Mouse (Mus musculus): Measurements from ENCODE around the gene Edaradd. TPM values are rescaled to one million over a fixed set of nuclear protein-coding genes. Genes with fewer than 3 reads are reported as not detected.

Gene Edaradd
- under 1 TPM; 0.47 to 0.93 TPM for total RNA-seq (2021)

- DNase-seq (ENCODE audit: extremely low spot score in 1 of 2, low spot score in 2 of 2): peak in 1 of 2 experiments; percentile 53
- intact Hi-C loops (cut with DNase I): no loop called here
Observed at GRCm38 (mm10) chr13:12519955-12520584, at the start of gene Edaradd. TSS of gene Edaradd (minus strand) at chr13:12520438.

- intact Hi-C loops (cut with DNase I): no loop called here
- DNase-seq (ENCODE audit: extremely low spot score in 1 of 2, low spot score in 2 of 2): no peak
Observed at GRCm38 (mm10) chr13:12569741-12570140, 49.5 kb upstream of the Edaradd start.

GRCm38 (mm10) chr13:12568597-12569469 lies 48.6 kb upstream of the Edaradd start:
- intact Hi-C loops (cut with DNase I): no loop called here
- DNase-seq (ENCODE audit: extremely low spot score in 1 of 2, low spot score in 2 of 2): no peak

- no peak for DNase-seq (ENCODE audit: extremely low spot score in 1 of 2, low spot score in 2 of 2)
- intact Hi-C loops (cut with DNase I): no loop called here
Observed at GRCm38 (mm10) chr13:12567936-12568335, 47.7 kb upstream of the Edaradd start.

- intact Hi-C loops (cut with DNase I): no loop called here
- DNase-seq (ENCODE audit: extremely low spot score in 1 of 2, low spot score in 2 of 2): peak; percentile 99
Observed at GRCm38 (mm10) chr13:12565621-12566390, 45.6 kb upstream of the Edaradd start, which contains the start of gene Ero1lb. TSS of gene Ero1lb (plus strand) at chr13:12565874.

GRCm38 (mm10) chr13:12562256-12562655 lies 42.0 kb upstream of the Edaradd start:
- intact Hi-C loops (cut with DNase I): no loop called here
- no peak for DNase-seq (ENCODE audit: extremely low spot score in 1 of 2, low spot score in 2 of 2)

GRCm38 (mm10) chr13:12561729-12562128 lies 41.5 kb upstream of the Edaradd start:
- intact Hi-C loops (cut with DNase I): no loop called here
- DNase-seq (ENCODE audit: extremely low spot score in 1 of 2, low spot score in 2 of 2): no peak

GRCm38 (mm10) chr13:12559462-12560120 lies 39.4 kb upstream of the Edaradd start:
- DNase-seq (ENCODE audit: extremely low spot score in 1 of 2, low spot score in 2 of 2): no peak
- intact Hi-C loops (cut with DNase I): no loop called here

GRCm38 (mm10) chr13:12559044-12559443 lies 38.8 kb upstream of the Edaradd start:
- intact Hi-C loops (cut with DNase I): no loop called here

GRCm38 (mm10) chr13:12554211-12554610 lies 34.0 kb upstream of the Edaradd start:
- intact Hi-C loops (cut with DNase I): no loop called here
- no peak for DNase-seq (ENCODE audit: extremely low spot score in 1 of 2, low spot score in 2 of 2)

More at GRCm38 (mm10) chr13:12559044-12559443, 38.8 kb upstream of the Edaradd start:
- no peak for DNase-seq (ENCODE audit: extremely low spot score in 1 of 2, low spot score in 2 of 2)

- no peak for DNase-seq (ENCODE audit: extremely low spot score in 1 of 2, low spot score in 2 of 2)
- intact Hi-C loops (cut with DNase I): no loop called here
Observed at GRCm38 (mm10) chr13:12543880-12544568, 23.8 kb upstream of the Edaradd start.

- DNase-seq (ENCODE audit: extremely low spot score in 1 of 2, low spot score in 2 of 2): no peak
- intact Hi-C loops (cut with DNase I): no loop called here
Observed at GRCm38 (mm10) chr13:12543246-12543645, 23.0 kb upstream of the Edaradd start.

- intact Hi-C loops (cut with DNase I): no loop called here
- DNase-seq (ENCODE audit: extremely low spot score in 1 of 2, low spot score in 2 of 2): peak; percentile 13 to 71
Observed at GRCm38 (mm10) chr13:12542006-12542981, 22.1 kb upstream of the Edaradd start.

GRCm38 (mm10) chr13:12540119-12540518 lies 19.9 kb upstream of the Edaradd start:
- no peak for DNase-seq (ENCODE audit: extremely low spot score in 1 of 2, low spot score in 2 of 2)
- intact Hi-C loops (cut with DNase I): no loop called here

- intact Hi-C loops (cut with DNase I): no loop called here
- no peak for DNase-seq (ENCODE audit: extremely low spot score in 1 of 2, low spot score in 2 of 2)
Observed at GRCm38 (mm10) chr13:12539716-12540115, 19.5 kb upstream of the Edaradd start.

- DNase-seq (ENCODE audit: extremely low spot score in 1 of 2, low spot score in 2 of 2): peak in 1 of 2 experiments; percentile 50
Observed at GRCm38 (mm10) chr13:12537971-12538370, 17.7 kb upstream of the Edaradd start.

GRCm38 (mm10) chr13:12534628-12535027 lies 14.4 kb upstream of the Edaradd start:
- no peak for DNase-seq (ENCODE audit: extremely low spot score in 1 of 2, low spot score in 2 of 2)
- intact Hi-C loops (cut with DNase I): no loop called here

More at GRCm38 (mm10) chr13:12537971-12538370, 17.7 kb upstream of the Edaradd start:
- intact Hi-C loops (cut with DNase I): no loop called here

Measured in left cerebral cortex, postnatal 10 days (tissue).